Mouse (Mus musculus) adrenal gland, adult 8-10 months (tissue): ENCODE measurements around the gene Actc1. TPM values are rescaled to one million over a fixed set of nuclear protein-coding genes. Genes with fewer than 3 reads are reported as not detected.

ENCODE experiments used
- DNase-seq: peaks from one replicate; pipeline ENCODE4 v3.0.0; 2022
- total RNA-seq, 4 experiments: library from RNA; stranded (reverse); gene quantifications; 2 replicates each; pipeline ENCODE4 v1.2.4; 2022

The Actc1 gene
- not detected for total RNA-seq

- DNase-seq: no peak
These were observed at the start of gene Actc1 for GRCm38 (mm10) chr2:114052696-114053598. TSS of gene Actc1 (minus strand) at chr2:114053548.

- no peak for DNase-seq
These were observed 49.1 kb upstream of the Actc1 start for GRCm38 (mm10) chr2:114102471-114102870.

- no peak for DNase-seq
These were observed 47.5 kb upstream of the Actc1 start for GRCm38 (mm10) chr2:114100834-114101233.

- DNase-seq: no peak
These were observed 46.5 kb upstream of the Actc1 start for GRCm38 (mm10) chr2:114099816-114100215.

- no peak for DNase-seq
These were observed 45.8 kb upstream of the Actc1 start for GRCm38 (mm10) chr2:114099109-114099508.

GRCm38 (mm10) chr2:114097627-114098026, 44.3 kb upstream of the Actc1 start:
- DNase-seq: no peak

GRCm38 (mm10) chr2:114096570-114096969, 43.2 kb upstream of the Actc1 start:
- no peak for DNase-seq

GRCm38 (mm10) chr2:114095348-114095747, 42.0 kb upstream of the Actc1 start:
- DNase-seq: no peak

GRCm38 (mm10) chr2:114094696-114095095, 41.3 kb upstream of the Actc1 start:
- no peak for DNase-seq

GRCm38 (mm10) chr2:114093577-114093976, 40.2 kb upstream of the Actc1 start:
- no peak for DNase-seq

GRCm38 (mm10) chr2:114089862-114090261, 36.5 kb upstream of the Actc1 start:
- no peak for DNase-seq

GRCm38 (mm10) chr2:114087271-114087670, 33.9 kb upstream of the Actc1 start:
- peak; percentile 28 for DNase-seq

- no peak for DNase-seq
These were observed 18.5 kb upstream of the Actc1 start for GRCm38 (mm10) chr2:114071876-114072275.

- DNase-seq: no peak
These were observed 12.9 kb upstream of the Actc1 start for GRCm38 (mm10) chr2:114066226-114066625.

- no peak for DNase-seq
These were observed 10.7 kb upstream of the Actc1 start for GRCm38 (mm10) chr2:114064004-114064403.

GRCm38 (mm10) chr2:114060071-114060591, 6.8 kb upstream of the Actc1 start:
- no peak for DNase-seq

- DNase-seq: no peak
These were observed 6.3 kb upstream of the Actc1 start for GRCm38 (mm10) chr2:114059608-114060007.

GRCm38 (mm10) chr2:114058226-114058796, 5.0 kb upstream of the Actc1 start:
- peak; percentile 19 for DNase-seq

- peak; percentile 77 for DNase-seq
These were observed 4.0 kb upstream of the Actc1 start for GRCm38 (mm10) chr2:114057303-114057853.

GRCm38 (mm10) chr2:114054129-114054528, 781 bp upstream of the Actc1 start:
- DNase-seq: no peak

- no peak for DNase-seq
These were observed 1.5 kb downstream of the Actc1 start for GRCm38 (mm10) chr2:114051871-114052241.

GRCm38 (mm10) chr2:114051111-114051870, 2.1 kb downstream of the Actc1 start:
- no peak for DNase-seq

- DNase-seq: no peak
These were observed 3.2 kb downstream of the Actc1 start for GRCm38 (mm10) chr2:114050150-114050549.
